Mouse (Mus musculus): ENCODE measurements around the gene Stat2.

The Stat2 gene

DNA sequence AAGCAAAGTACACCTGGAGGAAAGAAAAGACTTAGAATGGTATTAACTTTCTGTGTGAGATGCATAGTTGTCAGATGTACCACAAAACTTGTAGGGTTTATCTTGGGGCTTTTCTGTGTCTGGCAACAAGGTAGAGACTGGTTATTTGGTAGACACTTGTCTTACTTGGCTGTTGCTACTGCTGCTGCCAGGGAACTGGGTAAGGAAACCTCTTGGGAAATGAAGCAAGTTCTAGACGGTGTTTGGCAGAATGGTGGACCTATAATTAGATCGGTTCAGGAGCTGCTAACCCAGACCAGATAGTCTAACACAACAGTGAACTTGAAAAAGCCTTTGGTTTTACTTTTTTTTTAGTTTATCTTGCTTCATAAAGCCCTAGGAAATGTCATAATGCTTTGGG, 68.6 kb downstream of the Stat2 start:
- DNase-seq (ENCODE audit: low read depth, low spot score), result no peak

DNA sequence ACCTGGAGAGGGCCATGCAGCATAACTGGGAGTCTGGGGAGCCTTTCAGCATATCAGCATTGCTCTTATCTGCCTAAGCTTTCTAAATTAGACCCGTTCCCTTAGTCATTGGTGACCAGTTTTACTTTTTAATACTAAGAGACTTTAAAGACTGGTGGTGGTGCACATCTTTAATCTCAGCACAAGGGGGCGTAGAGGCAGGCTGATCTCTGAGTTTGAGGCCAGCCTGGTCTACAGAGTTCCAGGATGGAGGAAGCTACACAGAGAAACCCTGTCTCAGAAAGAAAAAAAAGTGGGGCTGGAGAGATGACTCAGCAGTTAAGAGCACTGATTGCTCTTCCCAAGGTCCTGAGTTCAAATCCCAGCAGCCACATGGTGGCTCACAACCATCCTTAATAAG, 69.9 kb downstream of the Stat2 start:
- no peak for DNase-seq (ENCODE audit: low read depth, low spot score)

Data from brain, embryonic 18.5 days (tissue).